Mouse (Mus musculus): Measurements from ENCODE around the gene Carhsp1.

GRCm38 (mm10) chr16:8665367-8665766 lies 6.6 kb downstream of the Carhsp1 start:
- TF ChIP-seq CTCF (IDR thresholded peaks at IDR 0.05; ENCODE audit: low read depth) (no peak), EP300 (IDR thresholded peaks at IDR 0.05; ENCODE audit: low read depth) (no peak)
